ENCODE assay signal across 10 mouse cellular contexts in genomic region chr8:57532223-57532622, GRCm38 (mm10). TPM values are rescaled to one million over a fixed set of nuclear protein-coding genes. Genes with fewer than 3 reads are reported as not detected.
DNase-seq lines count a peak whose midpoint lies in the region; ATAC-seq and TF ChIP-seq lines count a peak whose summit lies in the region.
"Had no signal": no experiment of that assay in that cellular context is flagged by ENCODE, and none has a peak within 500 bp of the region (broad histone marks: within the 10 kb centered on the region; RNA-seq: fewer than 3 reads in every experiment).

No protein-coding gene starts in this region.

- H3K27me3 ChIP-seq in embryonic facial prominence, embryonic 11.5 days (ENCODE audit: control insufficient read depth, insufficient read depth, low read length): no peaks in the 10 kb centered on the region
- no peaks in the 10 kb centered on the region for H3K27me3 ChIP-seq in embryonic facial prominence, embryonic 10.5 days (replicated peaks; ENCODE audit: low read depth, poor library complexity, severe bottlenecking)
- H3K27me3 ChIP-seq: liver, embryonic 15.5 days had no signal

- H3K27ac ChIP-seq in embryonic facial prominence, embryonic 11.5 days (replicated peaks; ENCODE audit: low read depth, low read length): no peak overlapping the region
- H3K27ac ChIP-seq in embryonic facial prominence, embryonic 10.5 days (replicated peaks): no peak overlapping the region
- no peak overlapping the region for H3K27ac ChIP-seq in bone marrow, adult 2 months (ENCODE audit: control insufficient read depth, insufficient read depth, low read depth, low read length, poor library complexity)
- H3K27ac ChIP-seq: liver, embryonic 15.5 days had no signal

- intact Hi-C loops in left cerebral cortex, postnatal 4 days (cut with DNase I): no loop called here

- 61% methylated on average over 2 of the region's 2 CpGs for WGBS in embryonic facial prominence, embryonic 11.5 days
- 51% methylated on average over 2 of the region's 2 CpGs for WGBS in embryonic facial prominence, embryonic 10.5 days
- WGBS in bone marrow, adult 2 months: 73% methylated on average over 2 of the region's 2 CpGs

- peak; percentile 39 for DNase-seq in embryonic facial prominence, embryonic 11.5 days (ENCODE audit: low spot score)
- DNase-seq in embryonic facial prominence, embryonic 10.5 days (ENCODE audit: low spot score): no peak
- DNase-seq in left cerebral cortex, postnatal 4 days: peak; percentile 19
- no peak for DNase-seq in left cerebral cortex, adult 11 months (ENCODE audit: low spot score)
- peak; percentile 39 for DNase-seq in A20 (ENCODE audit: low read depth, low spot score)
- DNase-seq in adrenal gland, postnatal 10 days: no peak
- no peak for DNase-seq in heart, postnatal 4 days
- DNase-seq: heart, adult 18-20 months had no signal

- H3K36me3 ChIP-seq in embryonic facial prominence, embryonic 11.5 days (replicated peaks; ENCODE audit: control insufficient read depth, insufficient read depth, low read depth, low read length): no peaks in the 10 kb centered on the region
- H3K36me3 ChIP-seq in embryonic facial prominence, embryonic 10.5 days (replicated peaks): peaks cover 33% of the 10 kb centered on the region

- no peaks in the 10 kb centered on the region for H3K4me1 ChIP-seq in embryonic facial prominence, embryonic 11.5 days (ENCODE audit: control insufficient read depth, insufficient read depth, low read length)
- H3K4me1 ChIP-seq in embryonic facial prominence, embryonic 10.5 days: 0 out of 2 replicates have a peak, but pooled peaks cover 3% of the 10 kb centered on the region
- H3K4me1 ChIP-seq in bone marrow, adult 2 months (ENCODE audit: control insufficient read depth, insufficient read depth, low read length): no peaks in the 10 kb centered on the region

- H3K9ac ChIP-seq in embryonic facial prominence, embryonic 11.5 days (replicated peaks; ENCODE audit: low read length): no peak overlapping the region
- H3K9ac ChIP-seq: liver, embryonic 15.5 days had no signal

- H3K4me2 ChIP-seq in embryonic facial prominence, embryonic 11.5 days (ENCODE audit: low read depth, low read length): no peak overlapping the region
- H3K4me2 ChIP-seq: liver, embryonic 15.5 days had no signal

- TF ChIP-seq CTCF in bone marrow, adult 2 months (IDR thresholded peaks at IDR 0.05; ENCODE audit: control insufficient read depth, insufficient read depth, low read length): peak; percentile 14; the same call in 1 of the 2 replicates

- H3K9me3 ChIP-seq in embryonic facial prominence, embryonic 11.5 days (replicated peaks; ENCODE audit: control insufficient read depth, low read length): no peaks in the 10 kb centered on the region
- no peaks in the 10 kb centered on the region for H3K9me3 ChIP-seq in embryonic facial prominence, embryonic 10.5 days
- H3K9me3 ChIP-seq: liver, embryonic 15.5 days had no signal

- H3K4me3 ChIP-seq in embryonic facial prominence, embryonic 11.5 days (ENCODE audit: low read depth, low read length): no peak overlapping the region
- no peak overlapping the region for H3K4me3 ChIP-seq in embryonic facial prominence, embryonic 10.5 days
- no peak overlapping the region for H3K4me3 ChIP-seq in bone marrow, adult 2 months (replicated peaks; ENCODE audit: control insufficient read depth, low read depth, low read length)
- H3K4me3 ChIP-seq: liver, embryonic 15.5 days had no signal

- no peak for TF ChIP-seq POLR2A in bone marrow, adult 2 months (IDR thresholded peaks at IDR 0.05; ENCODE audit: borderline replicate concordance, control insufficient read depth, low read depth, low read length)

- ATAC-seq in embryonic facial prominence, embryonic 11.5 days (replicated peaks; ENCODE audit: insufficient number of reproducible peaks, low FRiP score, low TSS enrichment, low read depth): no peak

RNA-seq across cellular contexts. Expression of gene Hmgb2, which starts 20.5 kb away (rescaled TPM):
- polyA plus RNA-seq in embryonic facial prominence, embryonic 11.5 days (2014; fragmentation: Nextera tagmentation; extraction: Ambion mirVana): 509 and 581 TPM in 2 replicates
- polyA plus RNA-seq in embryonic facial prominence, embryonic 10.5 days (2016; fragmentation: Nextera tagmentation; extraction: Ambion mirVana): 579 and 587 TPM in 2 replicates
- 10 to 100 TPM; 22.1 to 32.1 TPM for total RNA-seq in left cerebral cortex, postnatal 4 days (2021)
- 328 and 348 TPM in 2 replicates for polyA plus RNA-seq in bone marrow, adult 2 months (2011; ENCODE audit: insufficient read depth, insufficient read length, low replicate concordance, missing spikeins)
- 10 to 100 TPM; 79.0 to 96.4 TPM for total RNA-seq in adrenal gland, postnatal 10 days (2021)
- total RNA-seq in heart, postnatal 4 days (2021): 100 to 1,000 TPM; 159 to 180 TPM

RNA-seq across cellular contexts. Expression of gene Sap30, which starts 44.6 kb away (rescaled TPM):
- polyA plus RNA-seq in embryonic facial prominence, embryonic 11.5 days (2014; fragmentation: Nextera tagmentation; extraction: Ambion mirVana): 85.6 and 94.5 TPM in 2 replicates
- 72.8 and 76.0 TPM in 2 replicates for polyA plus RNA-seq in embryonic facial prominence, embryonic 10.5 days (2016; fragmentation: Nextera tagmentation; extraction: Ambion mirVana)
- 10 to 100 TPM; 12.5 to 13.8 TPM for total RNA-seq in left cerebral cortex, postnatal 4 days (2021)
- 11.7 and 26.8 TPM in 2 replicates for polyA plus RNA-seq in bone marrow, adult 2 months (2011; ENCODE audit: insufficient read depth, insufficient read length, low replicate concordance, missing spikeins)
- total RNA-seq in adrenal gland, postnatal 10 days (2021): 10 to 100 TPM in 1 of 2 experiments, 1 to 10 TPM in 1; 9.8 to 10.3 TPM
- 10 to 100 TPM; 34.0 to 37.4 TPM for total RNA-seq in heart, postnatal 4 days (2021)

Comparison
In these comparisons a context has a peak if more than half of its experiments do, and no peak if none do; other contexts are left out.
1. DNase-seq: peak in embryonic facial prominence, embryonic 11.5 days (single experiment), left cerebral cortex, postnatal 4 days (single experiment) and A20 (single experiment); none in embryonic facial prominence, embryonic 10.5 days (single experiment), left cerebral cortex, adult 11 months (single experiment), adrenal gland, postnatal 10 days (single experiment) and heart, postnatal 4 days (single experiment).